Mouse (Mus musculus) liver, embryonic 14.5 days (tissue): ENCODE results near the gene Olfr155. TPM values are rescaled to one million over a fixed set of nuclear protein-coding genes. Genes with fewer than 3 reads are reported as not detected.

ENCODE experiments used
- ATAC-seq: fragments of 200-750 bp; cut with Nextera tagmentation; 2 replicates; pipeline ENCODE4 v1.8.0; 2017; ENCODE audit warnings: moderate number of reproducible peaks, mild to moderate bottlenecking, moderate library complexity; ENCODE audit not compliant: insufficient read depth
- DNase-seq, 3 experiments: peaks; one replicate each; pipeline ENCODE4 v3.0.0-alpha.2; 2012 to 2013; ENCODE audit warnings: low read depth in 3 of 3, low spot score in 3 of 3
- H3K27ac ChIP-seq: fragments of 300-500 bp; sonication (generic); 2 replicates; pipeline ENCODE4 v1.5.1; 2014; ENCODE audit warnings: moderate library complexity, mild to moderate bottlenecking, control low read depth, inconsistent platforms
- H3K27me3 ChIP-seq: fragments of 300-500 bp; sonication (generic); 2 replicates; pipeline ENCODE4 v1.6.1; 2014; ENCODE audit warnings: mild to moderate bottlenecking, low read length, moderate library complexity; ENCODE audit not compliant: control insufficient read depth, insufficient read depth
- H3K36me3 ChIP-seq: fragments of 300-500 bp; sonication (generic); replicated peaks from 2 replicates; pipeline ENCODE4 v1.6.1; 2014; ENCODE audit warnings: low read depth; ENCODE audit not compliant: control insufficient read depth, insufficient read depth
- H3K4me1 ChIP-seq, 2 experiments: fragments of 200-500 bp in 1 of 2; fragments of 300-500 bp in 1 of 2; sonication (generic) in 1 of 2; replicated peaks; 2 replicates each; pipeline ENCODE4 v1.6.1; 2012 to 2014; ENCODE audit warnings: antibody characterized with exemption in 1 of 2, inconsistent platforms in 1 of 2, low read length in 1 of 2; ENCODE audit not compliant: control insufficient read depth in 2 of 2, insufficient read depth in 2 of 2
- H3K4me2 ChIP-seq: fragments of 300-500 bp; sonication (generic); 2 replicates; pipeline ENCODE4 v1.6.1; 2014; ENCODE audit warnings: low read depth, mild to moderate bottlenecking, control low read depth, moderate library complexity
- H3K4me3 ChIP-seq, 2 experiments: fragments of 200-500 bp in 1 of 2; fragments of 300-500 bp in 1 of 2; sonication (generic) in 1 of 2; 2 replicates each; pipeline ENCODE4 v1.5.1; 2012 to 2014; ENCODE audit warnings: low read depth in 2 of 2, low read length in 2 of 2, mild to moderate bottlenecking in 2 of 2, control low read depth in 1 of 2, inconsistent platforms in 1 of 2, moderate library complexity in 1 of 2; ENCODE audit not compliant: insufficient read depth in 1 of 2
- H3K9ac ChIP-seq: fragments of 300-500 bp; sonication (generic); replicated peaks from 2 replicates; pipeline ENCODE4 v1.6.1; 2014; ENCODE audit warnings: mild to moderate bottlenecking, control low read depth, moderate library complexity
- H3K9me3 ChIP-seq: fragments of 300-500 bp; sonication (generic); 2 replicates; pipeline ENCODE4 v1.6.1; 2016; ENCODE audit warnings: low read length, mixed read lengths; ENCODE audit not compliant: control insufficient read depth
- CTCF ChIP-seq: IDR thresholded peaks from 2 replicates; pipeline ENCODE4 v1.5.1; 2016; ENCODE audit warnings: antibody characterized with exemption, low read depth, control low read depth
- EP300 ChIP-seq: IDR thresholded peaks from 2 replicates; pipeline ENCODE4 v1.6.1; 2016; ENCODE audit warnings: antibody characterized with exemption, low read depth
- WGBS: fragments of 180-500 bp; shearing (Covaris S2); extraction: QIAGEN DNeasy Blood & Tissue Kit; methylation state at CpG from one replicate; pipeline ENCODE4 v1.1.7; 2014; ENCODE audit not compliant: insufficient replicate concordance; 5-methylcytosine and 5-hydroxymethylcytosine counted together
- polyA plus RNA-seq, 2 experiments: library from polyadenylated mRNA; depleted of rRNA in 1 of 2; stranded (reverse) in 1 of 2; unstranded in 1 of 2; fragments of >200 nt; fragmentation: Nextera tagmentation in 1 of 2; extraction: Ambion mirVana in 1 of 2; gene quantifications; 2 replicates each; pipeline versions ENCODE4 v1.2.1 to v1.2.3; 2012 to 2014

Gene Olfr155
- polyA plus RNA-seq, 2 experiments, result not detected

- Histone ChIP-seq H3K4me3 (no peak overlapping the region), H3K9ac (no peak overlapping the region), H3K4me2 (no peak overlapping the region), H3K27ac (no peak overlapping the region), H3K4me1 (0 out of 4 replicates have a peak, but pooled peaks cover 0 to 4% of the 10 kb centered on the region in 2 experiments), H3K36me3 (no peaks in the 10 kb centered on the region), H3K27me3 (no peaks in the 10 kb centered on the region; the same call in 1 of the 2 replicates), H3K9me3 (no peaks in the 10 kb centered on the region)
- 69% methylated on average over 6 of the region's 6 CpGs for WGBS
- no peak for ATAC-seq
- TF ChIP-seq CTCF (no peak), EP300 (no peak)
- DNase-seq, result no peak
Observed at GRCm38 (mm10) chr4:43879566-43879965, 28.2 kb downstream of the Olfr155 start.

GRCm38 (mm10) chr4:43884196-43884595 is 32.8 kb downstream of the Olfr155 start:
- Histone ChIP-seq H3K36me3 (no peaks in the 10 kb centered on the region), H3K9me3 (no peaks in the 10 kb centered on the region), H3K27ac (no peak overlapping the region), H3K4me2 (no peak overlapping the region), H3K4me3 (no peak overlapping the region), H3K27me3 (no peaks in the 10 kb centered on the region), H3K9ac (no peak overlapping the region), H3K4me1 (no peaks in the 10 kb centered on the region)
- no peak for TF ChIP-seq EP300
- TF ChIP-seq CTCF, result no peak
- DNase-seq (no peak), ATAC-seq (no peak)
- WGBS, result 37% methylated on average over 4 of the region's 4 CpGs

GRCm38 (mm10) chr4:43891247-43891646 is 39.9 kb downstream of the Olfr155 start:
- Histone ChIP-seq H3K4me3 (no peak overlapping the region), H3K9ac (no peak overlapping the region), H3K27ac (no peak overlapping the region), H3K4me2 (no peak overlapping the region), H3K4me1 (no peaks in the 10 kb centered on the region; a peak in 1 of 4 replicates), H3K27me3 (no peaks in the 10 kb centered on the region), H3K36me3 (no peaks in the 10 kb centered on the region), H3K9me3 (no peaks in the 10 kb centered on the region)
- ATAC-seq, result no peak
- no peak for DNase-seq
- no peak for TF ChIP-seq CTCF
- no peak for TF ChIP-seq EP300
- 58% methylated on average over 3 of the region's 3 CpGs for WGBS

- no peak for DNase-seq
- Histone ChIP-seq H3K27me3 (no peaks in the 10 kb centered on the region), H3K9ac (no peak overlapping the region), H3K4me3 (no peak overlapping the region), H3K36me3 (no peaks in the 10 kb centered on the region), H3K9me3 (no peaks in the 10 kb centered on the region), H3K4me1 (peaks cover 0 to 3% of the 10 kb centered on the region in 2 experiments; a peak in 3 of 4 replicates), H3K27ac (no peak overlapping the region), H3K4me2 (no peak overlapping the region)
- no peak for ATAC-seq
- TF ChIP-seq CTCF, result no peak
- no peak for TF ChIP-seq EP300
Observed at GRCm38 (mm10) chr4:43897209-43897608, 45.8 kb downstream of the Olfr155 start.

GRCm38 (mm10) chr4:43899197-43899596 is 47.8 kb downstream of the Olfr155 start:
- Histone ChIP-seq H3K27me3 (no peaks in the 10 kb centered on the region), H3K4me2 (no peak overlapping the region), H3K27ac (no peak overlapping the region), H3K4me1 (peaks cover 0 to 3% of the 10 kb centered on the region in 2 experiments; a peak in 2 of 4 replicates), H3K4me3 (no peak overlapping the region), H3K36me3 (no peaks in the 10 kb centered on the region), H3K9ac (no peak overlapping the region), H3K9me3 (no peaks in the 10 kb centered on the region)
- no peak for DNase-seq
- TF ChIP-seq CTCF (no peak), EP300 (no peak)
- WGBS, result 12% methylated on average over 8 of the region's 8 CpGs
- ATAC-seq, result no peak
